Mouse (Mus musculus): ENCODE measurements around the gene Abcf3. TPM values are rescaled to one million over a fixed set of nuclear protein-coding genes. Genes with fewer than 3 reads are reported as not detected.

Gene Abcf3
- polyA plus RNA-seq, 1 experiment = 50.2 TPM

DNA sequence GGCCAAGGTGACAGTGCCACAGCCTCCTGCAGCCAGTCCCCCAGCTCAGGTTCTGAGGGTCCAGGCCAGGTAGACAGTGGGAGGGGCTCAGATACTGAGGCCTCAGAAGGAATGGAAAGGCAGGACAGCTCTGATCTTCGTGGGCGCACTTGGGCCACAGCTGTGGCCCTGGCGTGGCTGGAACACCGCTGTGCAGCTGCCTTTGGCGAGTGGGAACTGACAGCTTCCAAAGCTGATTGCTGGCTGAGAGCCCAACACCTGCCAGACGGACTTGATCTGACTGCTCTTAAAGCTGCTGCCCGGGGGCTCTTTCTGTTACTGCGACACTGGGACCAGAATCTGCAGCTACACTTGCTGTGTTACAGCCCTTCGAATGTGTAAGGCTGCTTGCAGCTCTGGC lies 56.3 kb downstream of the Abcf3 start:
- TF ChIP-seq E2F4 (IDR thresholded peaks at IDR 0.05; ENCODE audit: insufficient read depth) = no peak
- no peak for TF ChIP-seq MAX (IDR thresholded peaks at IDR 0.05; ENCODE audit: low read depth)
- TF ChIP-seq POLR2A (IDR thresholded peaks at IDR 0.05; ENCODE audit: insufficient read length, low read depth) = peak; percentile 7
- TF ChIP-seq TCF3 (IDR thresholded peaks at IDR 0.05; ENCODE audit: insufficient read length, low read depth) = no peak
- peak in 2 of 3 experiments; percentile 65 to 80 for TF ChIP-seq MYOD1 (IDR thresholded peaks at IDR 0.05; ENCODE audit: control insufficient read depth in 1 of 3, insufficient read length in 2 of 3, low read depth in 2 of 3)
- no peak for TF ChIP-seq REST (IDR thresholded peaks at IDR 0.05; ENCODE audit: insufficient read depth, insufficient read length)
- no peak for TF ChIP-seq USF1 (IDR thresholded peaks at IDR 0.05; ENCODE audit: low read depth)
- TF ChIP-seq TCF12 (IDR thresholded peaks at IDR 0.05; ENCODE audit: insufficient read depth, poor library complexity, severe bottlenecking) = no peak
- TF ChIP-seq POLR2AphosphoS2 (IDR thresholded peaks at IDR 0.05; ENCODE audit: insufficient read length, low read depth) = no peak
- TF ChIP-seq SRF (IDR thresholded peaks at IDR 0.05; ENCODE audit: control insufficient read depth, insufficient read length, low read depth) = no peak
- TF ChIP-seq MYOG (IDR thresholded peaks at IDR 0.05; ENCODE audit: control insufficient read depth in 1 of 3, insufficient read depth in 1 of 3, insufficient read length in 2 of 3, low read depth in 2 of 3) = peak; percentile 28 to 74 (median 67)
- TF ChIP-seq CEBPB (IDR thresholded peaks at IDR 0.05; ENCODE audit: insufficient read depth, poor library complexity, severe bottlenecking) = no peak
- peaks cover 8% of the 10 kb centered on the region for H3K79me2 ChIP-seq (ENCODE audit: control insufficient read depth, insufficient read depth)
- H3K4me2 ChIP-seq (ENCODE audit: low read depth) = no peak overlapping the region
- H3K4me3 ChIP-seq = no peak overlapping the region
- H3ac ChIP-seq (ENCODE audit: control insufficient read depth, insufficient read length) = no peak overlapping the region
- no peaks in the 10 kb centered on the region for H3K36me3 ChIP-seq (ENCODE audit: control insufficient read depth, insufficient read depth)
- H3K27me3 ChIP-seq (ENCODE audit: control insufficient read depth, insufficient read depth, insufficient read length) = no peaks in the 10 kb centered on the region

DNA sequence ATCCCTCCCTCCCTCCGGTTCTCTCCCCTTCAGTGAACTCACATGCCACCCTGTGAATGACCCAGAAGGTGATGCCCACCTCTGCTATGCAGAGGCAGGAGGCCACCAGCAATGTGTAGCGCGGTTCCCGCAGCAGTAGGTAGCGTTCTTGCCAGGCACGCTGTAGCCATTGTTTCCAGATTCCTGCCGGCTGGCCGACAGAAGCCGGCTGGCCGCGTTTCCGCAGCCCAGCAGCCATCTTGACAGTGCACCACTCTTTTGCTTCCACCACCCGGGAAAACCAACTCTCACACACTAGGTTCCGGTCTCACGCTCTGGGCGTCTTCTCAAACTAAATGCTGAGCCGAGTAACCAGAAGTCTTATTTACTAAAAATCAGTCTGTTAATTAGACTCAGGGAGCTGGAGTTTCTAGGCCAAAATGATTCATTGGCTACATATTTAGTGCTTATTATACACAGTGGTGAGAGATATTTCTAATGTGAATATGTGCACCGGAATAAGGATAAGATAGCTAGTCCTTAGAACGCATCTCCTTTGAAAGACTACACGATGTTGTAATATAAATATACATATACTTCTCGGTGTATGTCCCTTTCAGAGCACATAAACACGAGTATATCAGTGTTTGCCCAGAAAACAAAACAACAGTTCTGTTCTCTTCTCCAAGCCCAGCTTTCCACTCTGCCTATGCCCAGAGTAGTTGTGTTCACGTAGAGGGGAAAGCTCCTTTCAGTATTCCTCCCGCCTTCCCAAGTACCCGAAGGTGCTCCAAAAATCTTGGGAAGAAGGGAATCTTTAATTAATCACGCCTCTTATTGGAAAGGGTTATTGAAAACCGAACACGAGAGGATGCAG lies 62.4 kb downstream of the Abcf3 start:
- Histone ChIP-seq H3K27me3 (ENCODE audit: control insufficient read depth, insufficient read depth, insufficient read length) (no peaks in the 10 kb centered on the region), H3ac (ENCODE audit: control insufficient read depth, insufficient read length) (peak overlapping the region; percentile 33), H3K4me3 (peak overlapping the region; percentile 71), H3K79me2 (ENCODE audit: control insufficient read depth, insufficient read depth) (peaks cover 15% of the 10 kb centered on the region), H3K4me2 (ENCODE audit: low read depth) (peak overlapping the region; percentile 100), H3K36me3 (ENCODE audit: control insufficient read depth, insufficient read depth) (no peaks in the 10 kb centered on the region)
- peak; percentile 43 for TF ChIP-seq MAX (IDR thresholded peaks at IDR 0.05; ENCODE audit: low read depth)
- peak in 1 of 3 experiments; percentile 26 for TF ChIP-seq MYOD1 (IDR thresholded peaks at IDR 0.05; ENCODE audit: control insufficient read depth in 1 of 3, insufficient read length in 2 of 3, low read depth in 2 of 3)
- TF ChIP-seq MYOG (IDR thresholded peaks at IDR 0.05; ENCODE audit: control insufficient read depth in 1 of 3, insufficient read depth in 1 of 3, insufficient read length in 2 of 3, low read depth in 2 of 3) = peak in 1 of 3 experiments; percentile 57
- no peak for TF ChIP-seq E2F4 (IDR thresholded peaks at IDR 0.05; ENCODE audit: insufficient read depth)
- TF ChIP-seq TCF3 (IDR thresholded peaks at IDR 0.05; ENCODE audit: insufficient read length, low read depth) = no peak
- peak; percentile 99 for TF ChIP-seq POLR2A (IDR thresholded peaks at IDR 0.05; ENCODE audit: insufficient read length, low read depth)
- TF ChIP-seq CEBPB (IDR thresholded peaks at IDR 0.05; ENCODE audit: insufficient read depth, poor library complexity, severe bottlenecking) = no peak
- TF ChIP-seq POLR2AphosphoS2 (IDR thresholded peaks at IDR 0.05; ENCODE audit: insufficient read length, low read depth) = peak; percentile 93
- peak; percentile 4 for TF ChIP-seq REST (IDR thresholded peaks at IDR 0.05; ENCODE audit: insufficient read depth, insufficient read length)
- TF ChIP-seq SRF (IDR thresholded peaks at IDR 0.05; ENCODE audit: control insufficient read depth, insufficient read length, low read depth) = no peak
- TF ChIP-seq TCF12 (IDR thresholded peaks at IDR 0.05; ENCODE audit: insufficient read depth, poor library complexity, severe bottlenecking) = no peak
- no peak for TF ChIP-seq USF1 (IDR thresholded peaks at IDR 0.05; ENCODE audit: low read depth)

Other genes with a start within 250 kb of the Abcf3 start
- 151 TPM for gene Parl, start 246.2 kb upstream of the Abcf3 start, polyA plus RNA-seq (2012; fragmentation: generic; extraction: Trizol)
- gene Cyp2ab1, start 223.2 kb upstream of the Abcf3 start, polyA plus RNA-seq (2012; fragmentation: generic; extraction: Trizol) = 0.50 TPM
- 23.1 TPM for gene Abcc5, start 122.2 kb upstream of the Abcf3 start, polyA plus RNA-seq (2012; fragmentation: generic; extraction: Trizol)
- 94.7 TPM for gene Eif2b5, start 49.8 kb upstream of the Abcf3 start, polyA plus RNA-seq (2012; fragmentation: generic; extraction: Trizol)
- gene Dvl3, start 31.6 kb upstream of the Abcf3 start, polyA plus RNA-seq (2012; fragmentation: generic; extraction: Trizol) = 32.9 TPM
- gene Ap2m1, start 13.1 kb upstream of the Abcf3 start, polyA plus RNA-seq (2012; fragmentation: generic; extraction: Trizol) = 446 TPM
- 0.04 TPM for gene Vwa5b2, start 40.9 kb downstream of the Abcf3 start, polyA plus RNA-seq (2012; fragmentation: generic; extraction: Trizol)
- gene Eef1akmt4, start 63.0 kb downstream of the Abcf3 start, polyA plus RNA-seq (2012; fragmentation: generic; extraction: Trizol) = 19.1 TPM
- gene Gm49333, start 63.0 kb downstream of the Abcf3 start, polyA plus RNA-seq (2012; fragmentation: generic; extraction: Trizol) = 0.04 TPM
- 36.8 TPM for gene Alg3, start 63.2 kb downstream of the Abcf3 start, polyA plus RNA-seq (2012; fragmentation: generic; extraction: Trizol)
- 9.4 TPM for gene Camk2n2, start 72.7 kb downstream of the Abcf3 start, polyA plus RNA-seq (2012; fragmentation: generic; extraction: Trizol)
- 2.6 TPM for gene Ece2, start 81.3 kb downstream of the Abcf3 start, polyA plus RNA-seq (2012; fragmentation: generic; extraction: Trizol)
- gene Psmd2, start 103.1 kb downstream of the Abcf3 start, polyA plus RNA-seq (2012; fragmentation: generic; extraction: Trizol) = 285 TPM
- 232 TPM for gene Eif4g1, start 119.7 kb downstream of the Abcf3 start, polyA plus RNA-seq (2012; fragmentation: generic; extraction: Trizol)
- gene Fam131a, start 144.7 kb downstream of the Abcf3 start, polyA plus RNA-seq (2012; fragmentation: generic; extraction: Trizol) = 0.62 TPM
- gene Polr2h, start 169.1 kb downstream of the Abcf3 start, polyA plus RNA-seq (2012; fragmentation: generic; extraction: Trizol) = 60.5 TPM
- gene Clcn2, start 169.2 kb downstream of the Abcf3 start, polyA plus RNA-seq (2012; fragmentation: generic; extraction: Trizol) = 4.4 TPM
- 14.0 TPM for gene Chrd, start 184.6 kb downstream of the Abcf3 start, polyA plus RNA-seq (2012; fragmentation: generic; extraction: Trizol)
- 1.4 TPM for gene Thpo, start 185.9 kb downstream of the Abcf3 start, polyA plus RNA-seq (2012; fragmentation: generic; extraction: Trizol)